Mouse (Mus musculus): ENCODE results near the gene Zfp39. TPM values are rescaled to one million over a fixed set of nuclear protein-coding genes. Genes with fewer than 3 reads are reported as not detected.

Gene Zfp39
- polyA plus RNA-seq, 3 experiments from 2014 or later: 7.8 to 9.5 (median 8.9) TPM

Other genes starting within 250 kb of the Zfp39 start
- gene Olfr322, start 245.4 kb downstream of the Zfp39 start, polyA plus RNA-seq (2017; shearing (Covaris generic)): not detected
- gene Olfr320, start 223.1 kb downstream of the Zfp39 start, polyA plus RNA-seq (2017; shearing (Covaris generic)): not detected
- not detected for gene Olfr319, start 205.1 kb downstream of the Zfp39 start, polyA plus RNA-seq (2017; shearing (Covaris generic))
- not detected for gene Olfr318, start 180.2 kb downstream of the Zfp39 start, polyA plus RNA-seq (2017; shearing (Covaris generic))
- not detected for gene Olfr317, start 165.0 kb downstream of the Zfp39 start, polyA plus RNA-seq (2017; shearing (Covaris generic))
- gene Olfr316, start 151.5 kb downstream of the Zfp39 start, polyA plus RNA-seq (2017; shearing (Covaris generic)): not detected
- gene Olfr315, start 131.0 kb downstream of the Zfp39 start, polyA plus RNA-seq (2017; shearing (Covaris generic)): not detected
- not detected for gene Olfr314, start 121.3 kb downstream of the Zfp39 start, polyA plus RNA-seq (2017; shearing (Covaris generic))
- not detected for gene Fam183b, start 102.3 kb downstream of the Zfp39 start, polyA plus RNA-seq (2017; shearing (Covaris generic))
- gene Olfr313, start 89.2 kb downstream of the Zfp39 start, polyA plus RNA-seq (2017; shearing (Covaris generic)): not detected
- gene Olfr312, start 75.0 kb downstream of the Zfp39 start, polyA plus RNA-seq (2017; shearing (Covaris generic)): under 1 TPM in 1 of 3 experiments, not detected in 2; 0.13 TPM
- gene Olfr311, start 65.0 kb downstream of the Zfp39 start, polyA plus RNA-seq (2017; shearing (Covaris generic)): not detected
- 10 to 100 TPM in 1 of 3 experiments, 1 to 10 TPM in 2; 3.3 to 11.0 (median 8.5) TPM for gene Gm12258, start 57.1 kb downstream of the Zfp39 start, polyA plus RNA-seq (2017; shearing (Covaris generic))
- gene 2810021J22Rik, start 37.0 kb downstream of the Zfp39 start, polyA plus RNA-seq (2017; shearing (Covaris generic)): 10 to 100 TPM in 2 of 3 experiments, 1 to 10 TPM in 1; 7.3 to 12.4 (median 11.2) TPM
- not detected for gene Btnl10, start 13.7 kb upstream of the Zfp39 start, polyA plus RNA-seq (2017; shearing (Covaris generic))
- gene Rnf187, start 34.7 kb upstream of the Zfp39 start, polyA plus RNA-seq (2017; shearing (Covaris generic)): 10 to 100 TPM; 12.8 to 24.5 (median 15.7) TPM
- 1 to 10 TPM; 2.9 to 5.2 (median 4.3) TPM for gene Hist3h2ba, start 44.7 kb upstream of the Zfp39 start, polyA plus RNA-seq (2017; shearing (Covaris generic))
- 1 to 10 TPM; 3.1 to 5.0 (median 4.2) TPM for gene Hist3h2a, start 50.5 kb upstream of the Zfp39 start, polyA plus RNA-seq (2017; shearing (Covaris generic))
- under 1 TPM in 2 of 3 experiments, not detected in 1; 0.14 to 0.40 TPM for gene Trim17, start 50.5 kb upstream of the Zfp39 start, polyA plus RNA-seq (2017; shearing (Covaris generic))
- gene Trim11, start 73.9 kb upstream of the Zfp39 start, polyA plus RNA-seq (2017; shearing (Covaris generic)): 10 to 100 TPM; 18.8 to 24.0 (median 20.3) TPM
- gene Obscn, start 232.2 kb upstream of the Zfp39 start, polyA plus RNA-seq (2017; shearing (Covaris generic)): not detected